Mouse (Mus musculus) MN1 (cell line): ENCODE data around the gene Itgb5.

Source experiments
- DNase-seq: peaks from one replicate; pipeline ENCODE4 v3.0.0-alpha.2; 2016; ENCODE audit warnings: low spot score

Itgb5 gene

GRCm38 (mm10) chr16:33908239-33908638 lies 78.8 kb downstream of the Itgb5 start:
- no peak for DNase-seq

- no peak for DNase-seq
These were observed 85.5 kb downstream of the Itgb5 start for GRCm38 (mm10) chr16:33914997-33915396.

- peak; percentile 68 for DNase-seq
These were observed 87.2 kb downstream of the Itgb5 start for GRCm38 (mm10) chr16:33916473-33917251.

GRCm38 (mm10) chr16:33917390-33917789 lies 87.9 kb downstream of the Itgb5 start:
- no peak for DNase-seq

GRCm38 (mm10) chr16:33917926-33918325 lies 88.5 kb downstream of the Itgb5 start:
- DNase-seq = no peak

GRCm38 (mm10) chr16:33921514-33921913 lies 92.0 kb downstream of the Itgb5 start:
- DNase-seq = no peak

- DNase-seq = no peak
These were observed 92.9 kb downstream of the Itgb5 start for GRCm38 (mm10) chr16:33922111-33923000.

GRCm38 (mm10) chr16:33923001-33923316 lies 93.5 kb downstream of the Itgb5 start:
- no peak for DNase-seq

GRCm38 (mm10) chr16:33923758-33924157 lies 94.3 kb downstream of the Itgb5 start:
- DNase-seq = no peak

GRCm38 (mm10) chr16:33927263-33927824 lies 97.9 kb downstream of the Itgb5 start:
- no peak for DNase-seq

- DNase-seq = no peak
These were observed 99.5 kb downstream of the Itgb5 start for GRCm38 (mm10) chr16:33928788-33929462.

GRCm38 (mm10) chr16:33930785-33931184 lies 101.3 kb downstream of the Itgb5 start:
- DNase-seq = no peak

- no peak for DNase-seq
These were observed 102.2 kb downstream of the Itgb5 start for GRCm38 (mm10) chr16:33931682-33932081.

GRCm38 (mm10) chr16:33932126-33932525 lies 102.7 kb downstream of the Itgb5 start:
- no peak for DNase-seq

GRCm38 (mm10) chr16:33933411-33933810 lies 103.9 kb downstream of the Itgb5 start:
- DNase-seq = no peak

- no peak for DNase-seq
These were observed 105.4 kb downstream of the Itgb5 start for GRCm38 (mm10) chr16:33934701-33935406.

- DNase-seq = no peak
These were observed 105.9 kb downstream of the Itgb5 start for GRCm38 (mm10) chr16:33935407-33935785.

GRCm38 (mm10) chr16:33936885-33937284 lies 107.4 kb downstream of the Itgb5 start:
- DNase-seq = no peak

GRCm38 (mm10) chr16:33937567-33937966 lies 108.1 kb downstream of the Itgb5 start:
- DNase-seq = no peak

- DNase-seq = no peak
These were observed 109.1 kb downstream of the Itgb5 start for GRCm38 (mm10) chr16:33938311-33939132.

GRCm38 (mm10) chr16:33939133-33939531 lies 109.7 kb downstream of the Itgb5 start:
- no peak for DNase-seq
